Mouse (Mus musculus) limb, embryonic 10.5 days (tissue): ENCODE results near the gene Gabpb2. TPM values are rescaled to one million over a fixed set of nuclear protein-coding genes. Genes with fewer than 3 reads are reported as not detected.
A peak's percentile ranks its signal among the peaks of the same experiment; 100 is the strongest.

Experiments
- DNase-seq: peaks from one replicate; pipeline ENCODE4 v3.0.0-alpha.2; 2017; ENCODE audit warnings: low spot score
- H3K27ac ChIP-seq: fragments of 300-500 bp; sonication (generic); 2 replicates; pipeline ENCODE4 v1.5.1; 2016; ENCODE audit warnings: mild to moderate bottlenecking
- H3K27me3 ChIP-seq: fragments of 300-500 bp; sonication (generic); 2 replicates; pipeline ENCODE4 v1.6.1; 2016; ENCODE audit warnings: low read depth, mild to moderate bottlenecking; ENCODE audit not compliant: poor library complexity, severe bottlenecking
- H3K36me3 ChIP-seq: fragments of 300-500 bp; sonication (generic); 2 replicates; pipeline ENCODE4 v1.6.1; 2016; ENCODE audit warnings: mild to moderate bottlenecking, moderate library complexity
- H3K4me1 ChIP-seq: fragments of 300-500 bp; sonication (generic); 2 replicates; pipeline ENCODE4 v1.6.1; 2016
- H3K4me3 ChIP-seq: fragments of 300-500 bp; sonication (generic); 2 replicates; pipeline ENCODE4 v1.5.1; 2016; ENCODE audit warnings: mild to moderate bottlenecking, moderate library complexity
- H3K9me3 ChIP-seq: fragments of 300-500 bp; sonication (generic); replicated peaks from 2 replicates; pipeline ENCODE4 v1.6.1; 2016; ENCODE audit warnings: mild to moderate bottlenecking
- WGBS: fragments of 180-500 bp; shearing (Covaris S2); methylation state at CpG from one replicate; pipeline ENCODE4 v1.1.7; 2016; 5-methylcytosine and 5-hydroxymethylcytosine counted together
- polyA plus RNA-seq: library from polyadenylated mRNA; unstranded; fragments of >200 nt; fragmentation: Nextera tagmentation; extraction: Ambion mirVana; gene quantifications from 2 replicates; pipeline ENCODE4 v1.2.1, GENCODE M21; 2016

Gene Gabpb2
- polyA plus RNA-seq, 1 experiment from 2014 or later = 13.1 TPM

- peak overlapping the region; percentile 67 for H3K27ac ChIP-seq
- no peaks in the 10 kb centered on the region for H3K9me3 ChIP-seq
- 23% methylated on average over 17 of the region's 17 CpGs for WGBS
- H3K4me3 ChIP-seq = peak overlapping the region; percentile 36
- peak; percentile 47 for DNase-seq
- peaks cover 19% of the 10 kb centered on the region for H3K4me1 ChIP-seq
- peaks cover 37% of the 10 kb centered on the region for H3K36me3 ChIP-seq
- no peaks in the 10 kb centered on the region for H3K27me3 ChIP-seq
Measured at GRCm38 (mm10) chr3:95240900-95241299, 23.2 kb upstream of the Gabpb2 start.

GRCm38 (mm10) chr3:95239971-95240370 is 22.3 kb upstream of the Gabpb2 start:
- Histone ChIP-seq H3K9me3 (no peaks in the 10 kb centered on the region), H3K27ac (no peak overlapping the region), H3K36me3 (peaks cover 41% of the 10 kb centered on the region), H3K4me3 (peak overlapping the region; percentile 15; the same call in 1 of the 2 replicates), H3K27me3 (no peaks in the 10 kb centered on the region), H3K4me1 (peaks cover 28% of the 10 kb centered on the region)
- 88% methylated on average over 12 of the region's 12 CpGs for WGBS
- no peak for DNase-seq

- no peak for DNase-seq
- WGBS = 87% methylated on average over 6 of the region's 6 CpGs
- H3K4me3 ChIP-seq = no peak overlapping the region
- peaks cover 31% of the 10 kb centered on the region for H3K4me1 ChIP-seq
- H3K27me3 ChIP-seq = no peaks in the 10 kb centered on the region
- no peak overlapping the region for H3K27ac ChIP-seq
- H3K9me3 ChIP-seq = no peaks in the 10 kb centered on the region
- H3K36me3 ChIP-seq = peaks cover 50% of the 10 kb centered on the region
Measured at GRCm38 (mm10) chr3:95239022-95239421, 21.3 kb upstream of the Gabpb2 start.

GRCm38 (mm10) chr3:95237541-95238099 is 19.9 kb upstream of the Gabpb2 start:
- WGBS = 94% methylated on average over 8 of the region's 8 CpGs
- no peak for DNase-seq
- Histone ChIP-seq H3K4me3 (no peak overlapping the region), H3K9me3 (no peaks in the 10 kb centered on the region), H3K27me3 (no peaks in the 10 kb centered on the region), H3K27ac (no peak overlapping the region), H3K4me1 (peaks cover 31% of the 10 kb centered on the region), H3K36me3 (peaks cover 64% of the 10 kb centered on the region)

GRCm38 (mm10) chr3:95235386-95236301 is 17.9 kb upstream of the Gabpb2 start:
- H3K4me1 ChIP-seq = peaks cover 28% of the 10 kb centered on the region
- no peak overlapping the region for H3K4me3 ChIP-seq
- H3K27ac ChIP-seq = peak overlapping the region; percentile 50
- H3K9me3 ChIP-seq = no peaks in the 10 kb centered on the region
- H3K36me3 ChIP-seq = peaks cover 84% of the 10 kb centered on the region
- no peaks in the 10 kb centered on the region for H3K27me3 ChIP-seq
- no peak for DNase-seq
- 77% methylated on average over 23 of the region's 23 CpGs for WGBS

GRCm38 (mm10) chr3:95233303-95233980 is 15.7 kb upstream of the Gabpb2 start:
- WGBS = 91% methylated on average over 16 of the region's 16 CpGs
- Histone ChIP-seq H3K9me3 (no peaks in the 10 kb centered on the region), H3K27ac (no peak overlapping the region), H3K4me1 (peaks cover 42% of the 10 kb centered on the region), H3K36me3 (peaks cover 79% of the 10 kb centered on the region), H3K27me3 (no peaks in the 10 kb centered on the region), H3K4me3 (no peak overlapping the region)
- no peak for DNase-seq

- Histone ChIP-seq H3K4me1 (peaks cover 44% of the 10 kb centered on the region), H3K9me3 (no peaks in the 10 kb centered on the region), H3K4me3 (no peak overlapping the region), H3K27ac (no peak overlapping the region), H3K36me3 (peaks cover 72% of the 10 kb centered on the region), H3K27me3 (no peaks in the 10 kb centered on the region)
- no peak for DNase-seq
- WGBS = 88% methylated on average over 7 of the region's 7 CpGs
Measured at GRCm38 (mm10) chr3:95232771-95233170, 15.1 kb upstream of the Gabpb2 start.

GRCm38 (mm10) chr3:95231298-95232221 is 13.8 kb upstream of the Gabpb2 start, which contains the start of gene Mllt11:
Mllt11 (minus strand) TSS chr3:95232171.
- peak within 1 kb of the TSS; percentile 96 for H3K27ac ChIP-seq
- WGBS = 87% methylated on average over 13 of the region's 13 CpGs
- peaks cover 53% of the 10 kb centered on the region for H3K4me1 ChIP-seq
- H3K36me3 ChIP-seq = peaks cover 60% of the 10 kb centered on the region
- H3K27me3 ChIP-seq = no peaks in the 10 kb centered on the region
- no peaks in the 10 kb centered on the region for H3K9me3 ChIP-seq
- no peak for DNase-seq
- peak within 1 kb of the TSS; percentile 96; the same call in 1 of the 2 replicates for H3K4me3 ChIP-seq

- 67% methylated on average over 8 of the region's 8 CpGs for WGBS
- no peaks in the 10 kb centered on the region for H3K27me3 ChIP-seq
- H3K27ac ChIP-seq = peak overlapping the region; percentile 96
- H3K36me3 ChIP-seq = peaks cover 56% of the 10 kb centered on the region
- DNase-seq = no peak
- H3K4me1 ChIP-seq = peaks cover 52% of the 10 kb centered on the region
- H3K9me3 ChIP-seq = no peaks in the 10 kb centered on the region
- peak overlapping the region; percentile 96 for H3K4me3 ChIP-seq
Measured at GRCm38 (mm10) chr3:95230495-95231297, 13.0 kb upstream of the Gabpb2 start.

GRCm38 (mm10) chr3:95229781-95230494 is 12.2 kb upstream of the Gabpb2 start:
- H3K27ac ChIP-seq = peak overlapping the region; percentile 96
- H3K36me3 ChIP-seq = peaks cover 56% of the 10 kb centered on the region
- WGBS = 3% methylated on average over 13 of the region's 13 CpGs
- peaks cover 44% of the 10 kb centered on the region for H3K4me1 ChIP-seq
- DNase-seq = peak; percentile 59
- no peaks in the 10 kb centered on the region for H3K27me3 ChIP-seq
- no peaks in the 10 kb centered on the region for H3K9me3 ChIP-seq
- peak overlapping the region; percentile 96 for H3K4me3 ChIP-seq
